Comparison of ENCODE assay signal across 27 mouse cellular contexts in genomic region chr1:97979422-97979821, GRCm38 (mm10).
"Had no signal": no experiment of that assay in that cellular context is flagged by ENCODE, and none has a peak within 500 bp of the region (broad histone marks: within the 10 kb centered on the region; RNA-seq: fewer than 3 reads in every experiment).

No protein-coding gene starts in this region.

- H3K4me3 ChIP-seq: embryonic facial prominence, embryonic 10.5 days; embryonic facial prominence, embryonic 12.5 days; embryonic facial prominence, embryonic 13.5 days; embryonic facial prominence, embryonic 15.5 days; erythroblast, embryonic 14.5 days; forebrain, embryonic 10.5 days; forebrain, embryonic 12.5 days; forebrain, embryonic 13.5 days; forebrain, embryonic 15.5 days; gastrocnemius, adult 2 months; heart, adult 2 months; heart, embryonic 10.5 days had no signal

- H3K9ac ChIP-seq: embryonic facial prominence, embryonic 12.5 days; embryonic facial prominence, embryonic 13.5 days; embryonic facial prominence, embryonic 15.5 days; forebrain, embryonic 12.5 days; forebrain, embryonic 13.5 days; forebrain, embryonic 15.5 days; forebrain, postnatal 0 days had no signal

- DNase-seq: cerebellum, adult 9-11 months; cerebellum, postnatal 10 days; cerebellum, postnatal 14 days; cerebellum, postnatal 25 days; cerebellum, postnatal 36 days; embryo, embryonic 11 days; forebrain, postnatal 0 days; gastrocnemius, adult 2 months; gastrocnemius, postnatal 10 days; gastrocnemius, postnatal 14 days; gastrocnemius, postnatal 25 days; gastrocnemius, postnatal 36 days; heart, adult 11 months; heart, adult 18-20 months; heart, adult 2 months had no signal

- H3K36me3 ChIP-seq: embryonic facial prominence, embryonic 10.5 days; embryonic facial prominence, embryonic 12.5 days; embryonic facial prominence, embryonic 13.5 days; embryonic facial prominence, embryonic 15.5 days; forebrain, embryonic 10.5 days; forebrain, embryonic 12.5 days; forebrain, embryonic 15.5 days; heart, embryonic 10.5 days had no signal

- H3K9me3 ChIP-seq: embryonic facial prominence, embryonic 10.5 days; embryonic facial prominence, embryonic 12.5 days; embryonic facial prominence, embryonic 13.5 days; forebrain, embryonic 10.5 days; forebrain, embryonic 12.5 days; forebrain, embryonic 13.5 days; forebrain, embryonic 15.5 days; heart, embryonic 10.5 days had no signal

- H3K4me1 ChIP-seq: embryonic facial prominence, embryonic 12.5 days; embryonic facial prominence, embryonic 13.5 days; embryonic facial prominence, embryonic 15.5 days had no signal

- H3K4me2 ChIP-seq: embryonic facial prominence, embryonic 12.5 days; embryonic facial prominence, embryonic 13.5 days; embryonic facial prominence, embryonic 15.5 days; forebrain, embryonic 12.5 days; forebrain, embryonic 13.5 days; forebrain, embryonic 15.5 days had no signal

- H3K27ac ChIP-seq: embryonic facial prominence, embryonic 10.5 days; embryonic facial prominence, embryonic 12.5 days; embryonic facial prominence, embryonic 13.5 days; embryonic facial prominence, embryonic 15.5 days; forebrain, embryonic 10.5 days; forebrain, embryonic 12.5 days; forebrain, embryonic 13.5 days; forebrain, embryonic 15.5 days; gastrocnemius, adult 2 months; heart, embryonic 10.5 days had no signal

- ATAC-seq: forebrain, embryonic 13.5 days; forebrain, embryonic 14.5 days; forebrain, embryonic 15.5 days; forebrain, embryonic 16.5 days; forebrain, postnatal 0 days had no signal

- H3K27me3 ChIP-seq: embryonic facial prominence, embryonic 12.5 days; embryonic facial prominence, embryonic 13.5 days; embryonic facial prominence, embryonic 15.5 days; forebrain, embryonic 12.5 days; forebrain, embryonic 13.5 days; forebrain, embryonic 15.5 days had no signal
